Mouse (Mus musculus): ENCODE results near the gene Brcc3. TPM values are rescaled to one million over a fixed set of nuclear protein-coding genes. Genes with fewer than 3 reads are reported as not detected.

Gene Brcc3
- 62.0 and 81.2 TPM in 2 replicates for polyA plus RNA-seq (2021; fragmentation: Nextera tagmentation)
- long read RNA-seq, experiment 1, partial matches to known transcripts: 0 of 6 reads
- long read RNA-seq, experiment 1, other reads (novel, unspliced or antisense): 6 of 6 reads
- long read RNA-seq, experiment 2, partial matches to known transcripts: 3 of 11 reads
- long read RNA-seq, experiment 2, other reads (novel, unspliced or antisense): 7 of 11 reads

GRCm38 (mm10) chrX:75415936-75416785 is at the start of gene Brcc3, which contains the start of the genes Cmc4 and Mtcp1:
TSS of gene Brcc3 (plus strand) at chrX:75416628.
TSS of gene Cmc4 (minus strand) at chrX:75416584.
TSS of gene Mtcp1 (minus strand) at chrX:75416588.

GRCm38 (mm10) chrX:75382195-75382771 is 34.1 kb upstream of the Brcc3 start, which contains the start of the genes Fundc2 and F8:
TSS of gene Fundc2 (plus strand) at chrX:75382399.
TSS of gene F8 (minus strand) at chrX:75382615.

Other genes with a start within 250 kb of the Brcc3 start
- 31.9 and 34.2 TPM in 2 replicates for gene Fundc2, start 34.2 kb upstream of the Brcc3 start, polyA plus RNA-seq (2021; fragmentation: Nextera tagmentation)
- 0.98 and 1.5 TPM in 2 replicates for gene F8, start 34.0 kb upstream of the Brcc3 start, polyA plus RNA-seq (2021; fragmentation: Nextera tagmentation)
- 24.1 and 25.9 TPM in 2 replicates for gene Cmc4, start within 50 bp of the Brcc3 start, polyA plus RNA-seq (2021; fragmentation: Nextera tagmentation)
- 1.4 TPM in 2 replicates for gene Mtcp1, start within 50 bp of the Brcc3 start, polyA plus RNA-seq (2021; fragmentation: Nextera tagmentation)
- 115 and 118 TPM in 2 replicates for gene Vbp1, start 97.7 kb downstream of the Brcc3 start, polyA plus RNA-seq (2021; fragmentation: Nextera tagmentation)
- 25.1 and 29.1 TPM in 2 replicates for gene Rab39b, start 161.6 kb downstream of the Brcc3 start, polyA plus RNA-seq (2021; fragmentation: Nextera tagmentation)

Measured in left cerebral cortex, adult 6 months (tissue).